Mouse (Mus musculus): ENCODE results near the gene Ipo13.

Gene Ipo13

GRCm38 (mm10) chr4:117884146-117884545 lies 30.7 kb downstream of the Ipo13 start:
- in situ Hi-C loops (cut with MseI, MboI), result no loop called here

GRCm38 (mm10) chr4:117882701-117883691 lies 31.8 kb downstream of the Ipo13 start, which contains the start of gene B4galt2:
Gene B4galt2, minus strand, starts transcription at chr4:117883487.
- in situ Hi-C loops (cut with MseI, MboI), result no loop called here

- in situ Hi-C loops (cut with MseI, MboI), result no loop called here
These were observed 36.1 kb downstream of the Ipo13 start for GRCm38 (mm10) chr4:117878703-117879102.

- in situ Hi-C loops (cut with MseI, MboI), result no loop called here
These were observed 36.5 kb downstream of the Ipo13 start for GRCm38 (mm10) chr4:117878301-117878700.

GRCm38 (mm10) chr4:117873615-117874014 lies 41.2 kb downstream of the Ipo13 start:
- in situ Hi-C loops (cut with MseI, MboI), result no loop called here

GRCm38 (mm10) chr4:117872471-117872886 lies 42.3 kb downstream of the Ipo13 start, which contains the start of gene Ccdc24:
Gene Ccdc24, minus strand, starts transcription at chr4:117872557.
- in situ Hi-C loops (cut with MseI, MboI), result no loop called here

GRCm38 (mm10) chr4:117871787-117872186 lies 43.0 kb downstream of the Ipo13 start:
- in situ Hi-C loops (cut with MseI, MboI), result no loop called here

GRCm38 (mm10) chr4:117870437-117870836 lies 44.4 kb downstream of the Ipo13 start:
- in situ Hi-C loops (cut with MseI, MboI), result no loop called here

- in situ Hi-C loops (cut with MseI, MboI), result loop anchor here in 1 of 2 experiments (5.0 kb wide), 1 partner anchor 37 kb away; the partner anchor contains the start of gene Slc6a9
These were observed 45.5 kb downstream of the Ipo13 start for GRCm38 (mm10) chr4:117869317-117869716.

GRCm38 (mm10) chr4:117867823-117868222 lies 47.0 kb downstream of the Ipo13 start:
- in situ Hi-C loops (cut with MseI, MboI), result loop anchor here in 1 of 2 experiments (5.0 kb wide), 1 partner anchor 36 kb away; the partner anchor contains the start of gene Slc6a9

- in situ Hi-C loops (cut with MseI, MboI), result loop anchor here in 1 of 2 experiments (5.0 kb wide), 1 partner anchor 35 kb away; the partner anchor contains the start of gene Slc6a9
These were observed 47.8 kb downstream of the Ipo13 start for GRCm38 (mm10) chr4:117867000-117867399.

- in situ Hi-C loops (cut with MseI, MboI), result loop anchor here in 1 of 2 experiments (5.0 kb wide), 1 partner anchor 34 kb away; the partner anchor contains the start of gene Slc6a9
These were observed 48.7 kb downstream of the Ipo13 start for GRCm38 (mm10) chr4:117866083-117866482.

GRCm38 (mm10) chr4:117862823-117863222 lies 52.0 kb downstream of the Ipo13 start:
- in situ Hi-C loops (cut with MseI, MboI), result no loop called here

- in situ Hi-C loops (cut with MseI, MboI), result no loop called here
These were observed 54.2 kb downstream of the Ipo13 start for GRCm38 (mm10) chr4:117860570-117860969.

- in situ Hi-C loops (cut with MseI, MboI), result no loop called here
These were observed 56.0 kb downstream of the Ipo13 start for GRCm38 (mm10) chr4:117858794-117859193.

- in situ Hi-C loops (cut with MseI, MboI), result no loop called here
These were observed 59.7 kb downstream of the Ipo13 start for GRCm38 (mm10) chr4:117855146-117855545.

GRCm38 (mm10) chr4:117852152-117852868 lies 62.5 kb downstream of the Ipo13 start:
- in situ Hi-C loops (cut with MseI, MboI), result no loop called here

- in situ Hi-C loops (cut with MseI, MboI), result no loop called here
These were observed 63.9 kb downstream of the Ipo13 start for GRCm38 (mm10) chr4:117850871-117851270.

GRCm38 (mm10) chr4:117850176-117850575 lies 64.6 kb downstream of the Ipo13 start:
- in situ Hi-C loops (cut with MseI, MboI), result no loop called here

- in situ Hi-C loops (cut with MseI, MboI), result no loop called here
These were observed 65.3 kb downstream of the Ipo13 start for GRCm38 (mm10) chr4:117849506-117849905.

- in situ Hi-C loops (cut with MseI, MboI), result no loop called here
These were observed 65.7 kb downstream of the Ipo13 start for GRCm38 (mm10) chr4:117849063-117849462.

- in situ Hi-C loops (cut with MseI, MboI), result no loop called here
These were observed 67.8 kb downstream of the Ipo13 start for GRCm38 (mm10) chr4:117847011-117847410.
